Mouse (Mus musculus) limb, embryonic 12.5 days (tissue): Measurements from ENCODE around the gene Kazn. TPM values are rescaled to one million over a fixed set of nuclear protein-coding genes. Genes with fewer than 3 reads are reported as not detected.

Experiments
- ATAC-seq: fragments of 200-750 bp; cut with Nextera tagmentation; 2 replicates; pipeline ENCODE4 v1.8.0; 2017; ENCODE audit warnings: low read depth, moderate TSS enrichment; ENCODE audit not compliant: insufficient number of reproducible peaks, insufficient read depth, low FRiP score, low TSS enrichment
- H3K27ac ChIP-seq: fragments of 300-500 bp; sonication (generic); 2 replicates; pipeline ENCODE4 v1.5.1; 2016; ENCODE audit warnings: mild to moderate bottlenecking, moderate library complexity
- H3K27me3 ChIP-seq: fragments of 300-500 bp; sonication (generic); 2 replicates; pipeline ENCODE4 v1.6.1; 2016; ENCODE audit warnings: mild to moderate bottlenecking, moderate library complexity
- H3K36me3 ChIP-seq: fragments of 300-500 bp; sonication (generic); 2 replicates; pipeline ENCODE4 v1.6.1; 2016; ENCODE audit warnings: mild to moderate bottlenecking, moderate library complexity
- H3K4me1 ChIP-seq: fragments of 300-500 bp; sonication (generic); replicated peaks from 2 replicates; pipeline ENCODE4 v1.6.1; 2016
- H3K4me2 ChIP-seq: fragments of 300-500 bp; sonication (generic); 2 replicates; pipeline ENCODE4 v1.6.1; 2016; ENCODE audit warnings: mild to moderate bottlenecking, moderate library complexity
- H3K4me3 ChIP-seq: fragments of 300-500 bp; sonication (generic); replicated peaks from 2 replicates; pipeline ENCODE4 v1.5.1; 2016; ENCODE audit warnings: mild to moderate bottlenecking
- H3K9ac ChIP-seq: fragments of 300-500 bp; sonication (generic); replicated peaks from 2 replicates; pipeline ENCODE4 v1.6.1; 2016; ENCODE audit warnings: mild to moderate bottlenecking, moderate library complexity
- H3K9me3 ChIP-seq: fragments of 300-500 bp; sonication (generic); 2 replicates; pipeline ENCODE4 v1.6.1; 2016; ENCODE audit warnings: mild to moderate bottlenecking, moderate library complexity
- WGBS: fragments of 180-500 bp; shearing (Covaris S2); methylation state at CpG from one replicate; pipeline ENCODE4 v1.1.7; 2016; 5-methylcytosine and 5-hydroxymethylcytosine counted together
- polyA plus RNA-seq: library from polyadenylated mRNA; unstranded; fragments of >200 nt; fragmentation: Nextera tagmentation; extraction: Ambion mirVana; gene quantifications from 2 replicates; pipeline ENCODE4 v1.2.1, GENCODE M21; 2016

The Kazn gene
- polyA plus RNA-seq = 13.7 and 14.2 TPM in 2 replicates

- H3K4me1 ChIP-seq = peaks cover 39% of the 10 kb centered on the region
- peak within 1 kb of the TSS; percentile 76 for H3K9ac ChIP-seq
- peak; percentile 78 for ATAC-seq
- peak within 1 kb of the TSS; percentile 94 for H3K4me2 ChIP-seq
- no peaks in the 10 kb centered on the region for H3K9me3 ChIP-seq
- H3K36me3 ChIP-seq = no peaks in the 10 kb centered on the region
- peak within 1 kb of the TSS; percentile 83 for H3K27ac ChIP-seq
- peak within 1 kb of the TSS; percentile 70 for H3K4me3 ChIP-seq
- peaks cover 13% of the 10 kb centered on the region for H3K27me3 ChIP-seq
- 2% methylated on average over 45 of the region's 46 CpGs for WGBS
Measured at GRCm38 (mm10) chr4:142239240-142240126, at the start of gene Kazn. TSS of gene Kazn (minus strand) at chr4:142239401.

GRCm38 (mm10) chr4:142285471-142285870, 46.3 kb upstream of the Kazn start:
- Histone ChIP-seq H3K9ac (no peak overlapping the region), H3K4me3 (no peak overlapping the region)

GRCm38 (mm10) chr4:142283867-142284266, 44.7 kb upstream of the Kazn start:
- Histone ChIP-seq H3K9me3 (0 out of 2 replicates have a peak, but pooled peaks cover 5% of the 10 kb centered on the region), H3K4me1 (no peaks in the 10 kb centered on the region), H3K36me3 (no peaks in the 10 kb centered on the region), H3K27me3 (peaks cover 4% of the 10 kb centered on the region; the same call in 1 of the 2 replicates), H3K4me2 (no peak overlapping the region), H3K9ac (no peak overlapping the region), H3K27ac (no peak overlapping the region), H3K4me3 (no peak overlapping the region)
- ATAC-seq = no peak
- 95% methylated on average over 5 of the region's 5 CpGs for WGBS

More at GRCm38 (mm10) chr4:142285471-142285870, 46.3 kb upstream of the Kazn start:
- Histone ChIP-seq H3K27me3 (no peaks in the 10 kb centered on the region; the same call in 1 of the 2 replicates), H3K4me1 (no peaks in the 10 kb centered on the region), H3K9me3 (0 out of 2 replicates have a peak, but pooled peaks cover 5% of the 10 kb centered on the region), H3K27ac (no peak overlapping the region), H3K4me2 (no peak overlapping the region), H3K36me3 (no peaks in the 10 kb centered on the region)
- 93% methylated on average over 2 of the region's 2 CpGs for WGBS
- ATAC-seq = no peak

- Histone ChIP-seq H3K4me1 (peaks cover 19% of the 10 kb centered on the region), H3K9me3 (no peaks in the 10 kb centered on the region), H3K4me2 (peak overlapping the region; percentile 41), H3K36me3 (no peaks in the 10 kb centered on the region), H3K4me3 (no peak overlapping the region), H3K9ac (no peak overlapping the region), H3K27ac (peak overlapping the region; percentile 71), H3K27me3 (0 out of 2 replicates have a peak, but pooled peaks cover 4% of the 10 kb centered on the region)
- 91% methylated on average over 6 of the region's 6 CpGs for WGBS
- ATAC-seq = no peak
Measured at GRCm38 (mm10) chr4:142278197-142278575, 39.0 kb upstream of the Kazn start.

GRCm38 (mm10) chr4:142277481-142278196, 38.4 kb upstream of the Kazn start:
- Histone ChIP-seq H3K4me1 (peaks cover 19% of the 10 kb centered on the region), H3K4me3 (no peak overlapping the region), H3K4me2 (peak overlapping the region; percentile 41), H3K36me3 (no peaks in the 10 kb centered on the region), H3K9me3 (no peaks in the 10 kb centered on the region), H3K27me3 (0 out of 2 replicates have a peak, but pooled peaks cover 4% of the 10 kb centered on the region), H3K27ac (peak overlapping the region; percentile 71), H3K9ac (no peak overlapping the region)
- peak; percentile 77 for ATAC-seq
- 27% methylated on average over 20 of the region's 20 CpGs for WGBS

GRCm38 (mm10) chr4:142275242-142275641, 36.0 kb upstream of the Kazn start:
- H3K4me3 ChIP-seq = no peak overlapping the region
- no peaks in the 10 kb centered on the region for H3K9me3 ChIP-seq
- H3K27me3 ChIP-seq = 0 out of 2 replicates have a peak, but pooled peaks cover 3% of the 10 kb centered on the region
- no peaks in the 10 kb centered on the region for H3K36me3 ChIP-seq
- WGBS = 36% methylated on average over 2 of the region's 2 CpGs
- ATAC-seq = no peak
- H3K4me1 ChIP-seq = peaks cover 19% of the 10 kb centered on the region
- no peak overlapping the region for H3K9ac ChIP-seq
- no peak overlapping the region for H3K27ac ChIP-seq
- no peak overlapping the region for H3K4me2 ChIP-seq

- Histone ChIP-seq H3K27ac (no peak overlapping the region), H3K4me3 (no peak overlapping the region), H3K36me3 (no peaks in the 10 kb centered on the region), H3K9ac (no peak overlapping the region), H3K9me3 (no peaks in the 10 kb centered on the region), H3K4me2 (no peak overlapping the region), H3K4me1 (peaks cover 19% of the 10 kb centered on the region), H3K27me3 (no peaks in the 10 kb centered on the region)
- no peak for ATAC-seq
- 72% methylated on average over 11 of the region's 11 CpGs for WGBS
Measured at GRCm38 (mm10) chr4:142274441-142275234, 35.4 kb upstream of the Kazn start.

GRCm38 (mm10) chr4:142271506-142271905, 32.3 kb upstream of the Kazn start:
- Histone ChIP-seq H3K4me3 (no peak overlapping the region), H3K9ac (no peak overlapping the region), H3K4me2 (no peak overlapping the region), H3K9me3 (peaks cover 10% of the 10 kb centered on the region; the same call in 1 of the 2 replicates), H3K36me3 (no peaks in the 10 kb centered on the region), H3K27me3 (no peaks in the 10 kb centered on the region), H3K4me1 (no peaks in the 10 kb centered on the region), H3K27ac (no peak overlapping the region)
- WGBS = 90% methylated on average over 3 of the region's 3 CpGs
- ATAC-seq = no peak

GRCm38 (mm10) chr4:142267832-142268231, 28.6 kb upstream of the Kazn start:
- no peak overlapping the region for H3K27ac ChIP-seq
- WGBS = 43% methylated on average over 4 of the region's 4 CpGs
- H3K9me3 ChIP-seq = peaks cover 10% of the 10 kb centered on the region; the same call in 1 of the 2 replicates
- no peaks in the 10 kb centered on the region for H3K36me3 ChIP-seq
- ATAC-seq = no peak
- H3K4me1 ChIP-seq = peaks cover 7% of the 10 kb centered on the region; the same call in 1 of the 2 replicates
- H3K4me3 ChIP-seq = no peak overlapping the region
- no peak overlapping the region for H3K9ac ChIP-seq
- H3K4me2 ChIP-seq = no peak overlapping the region
- no peaks in the 10 kb centered on the region for H3K27me3 ChIP-seq

GRCm38 (mm10) chr4:142267348-142267819, 28.2 kb upstream of the Kazn start:
- Histone ChIP-seq H3K4me1 (peaks cover 7% of the 10 kb centered on the region; the same call in 1 of the 2 replicates), H3K27ac (no peak overlapping the region), H3K36me3 (no peaks in the 10 kb centered on the region), H3K4me3 (no peak overlapping the region), H3K9ac (no peak overlapping the region), H3K9me3 (peaks cover 10% of the 10 kb centered on the region; the same call in 1 of the 2 replicates), H3K4me2 (no peak overlapping the region), H3K27me3 (no peaks in the 10 kb centered on the region)
- no peak for ATAC-seq
- 12% methylated on average over 4 of the region's 4 CpGs for WGBS
